Mouse (Mus musculus): ENCODE results near the gene Mfsd1. TPM values are rescaled to one million over a fixed set of nuclear protein-coding genes. Genes with fewer than 3 reads are reported as not detected.

Mfsd1 gene
- polyA plus RNA-seq (2012; ENCODE audit: insufficient read depth, insufficient read length, missing spikeins): 17.1 and 20.7 TPM in 2 replicates

- H3K4me3 ChIP-seq (ENCODE audit: insufficient read depth, low read depth, low read length): peak within 1 kb of the TSS; percentile 91
- peaks cover 4% of the 10 kb centered on the region; the same call in 1 of the 2 replicates for H3K4me1 ChIP-seq (ENCODE audit: control insufficient read depth, insufficient read depth, insufficient read length, low read length)
- H3K27ac ChIP-seq (replicated peaks; ENCODE audit: low read depth, low read length): peak within 1 kb of the TSS; percentile 6; the same call in 1 of the 2 replicates
Measured at GRCm38 (mm10) chr3:67582273-67583124, at the start of gene Mfsd1. TSS of gene Mfsd1 (plus strand) at chr3:67582741.

DNA sequence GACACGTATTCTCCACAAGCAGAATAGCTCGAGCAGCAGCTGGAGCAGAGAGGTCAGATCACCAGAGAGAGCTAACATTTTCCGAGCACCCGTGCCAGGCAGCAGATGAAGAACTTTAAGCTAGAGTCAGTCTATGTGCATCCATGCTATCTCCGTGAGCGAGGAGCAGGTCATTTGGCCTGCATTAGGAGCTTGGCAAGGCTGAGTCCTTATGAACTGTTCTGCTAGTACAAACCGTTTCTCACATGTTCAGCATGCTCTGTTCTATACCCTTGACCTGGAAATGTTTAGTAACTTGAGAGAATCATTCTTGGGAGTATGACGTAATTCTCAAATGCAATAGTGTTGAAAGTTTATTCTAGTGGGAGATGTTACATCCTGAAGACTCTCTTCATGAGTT, 38.9 kb upstream of the Mfsd1 start:
- Histone ChIP-seq H3K4me1 (ENCODE audit: control insufficient read depth, insufficient read depth, insufficient read length, low read length) (no peaks in the 10 kb centered on the region), H3K27ac (replicated peaks; ENCODE audit: low read depth, low read length) (no peak overlapping the region), H3K4me3 (ENCODE audit: insufficient read depth, low read depth, low read length) (no peak overlapping the region)

DNA sequence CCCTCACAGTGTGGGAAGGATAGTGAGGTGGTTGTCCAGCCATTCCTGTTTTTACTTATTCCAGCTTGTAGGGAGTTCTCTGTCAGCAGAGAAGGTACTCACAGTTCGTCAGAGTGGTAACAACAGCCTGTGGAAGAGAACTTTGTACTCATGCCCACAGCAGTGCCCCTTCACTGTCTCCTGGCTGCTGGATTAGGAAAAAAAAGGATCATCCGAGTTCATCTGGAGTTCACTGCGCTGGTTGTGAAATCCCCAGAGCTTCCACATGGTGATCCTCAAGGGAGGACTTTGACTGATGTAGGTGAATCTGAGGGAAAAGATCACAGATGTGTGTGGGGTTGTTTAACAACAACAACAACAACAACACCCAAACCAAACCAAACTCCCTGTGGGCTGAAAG, 31.3 kb upstream of the Mfsd1 start:
- no peak overlapping the region for H3K27ac ChIP-seq (replicated peaks; ENCODE audit: low read depth, low read length)
- no peak overlapping the region for H3K4me3 ChIP-seq (ENCODE audit: insufficient read depth, low read depth, low read length)
- no peaks in the 10 kb centered on the region for H3K4me1 ChIP-seq (ENCODE audit: control insufficient read depth, insufficient read depth, insufficient read length, low read length)

GRCm38 (mm10) chr3:67553281-67553680, 29.3 kb upstream of the Mfsd1 start:
- Histone ChIP-seq H3K27ac (replicated peaks; ENCODE audit: low read depth, low read length) (no peak overlapping the region), H3K4me1 (ENCODE audit: control insufficient read depth, insufficient read depth, insufficient read length, low read length) (no peaks in the 10 kb centered on the region), H3K4me3 (ENCODE audit: insufficient read depth, low read depth, low read length) (no peak overlapping the region)

DNA sequence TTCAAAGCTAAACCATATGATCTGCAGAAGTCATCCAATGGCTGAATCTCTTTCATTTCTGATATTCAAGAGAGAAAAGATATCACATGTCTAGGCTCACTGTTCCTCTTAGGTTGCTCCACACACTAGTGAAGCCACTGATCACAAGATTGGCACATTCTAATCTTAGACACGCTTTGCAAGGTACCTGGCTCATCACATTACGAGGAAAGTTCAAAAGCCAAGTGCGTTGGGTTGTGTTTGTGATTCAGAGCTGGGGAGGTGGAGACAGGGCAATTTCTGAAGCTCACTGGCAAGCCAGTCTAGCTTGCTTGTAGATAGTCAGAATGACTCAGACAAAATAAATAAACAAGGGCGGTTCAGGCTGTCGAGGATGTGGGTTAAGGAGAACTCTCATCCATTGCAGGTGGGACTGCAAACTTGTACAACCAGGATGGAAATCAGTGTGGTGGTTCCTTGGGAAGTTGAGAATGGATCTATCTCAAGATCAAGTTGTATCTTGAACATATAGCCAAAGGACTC, 28.6 kb upstream of the Mfsd1 start:
- H3K4me3 ChIP-seq (ENCODE audit: insufficient read depth, low read depth, low read length): no peak overlapping the region
- no peak overlapping the region for H3K27ac ChIP-seq (replicated peaks; ENCODE audit: low read depth, low read length)
- H3K4me1 ChIP-seq (ENCODE audit: control insufficient read depth, insufficient read depth, insufficient read length, low read length): no peaks in the 10 kb centered on the region

- H3K4me1 ChIP-seq (ENCODE audit: control insufficient read depth, insufficient read depth, insufficient read length, low read length): no peaks in the 10 kb centered on the region
- H3K27ac ChIP-seq (replicated peaks; ENCODE audit: low read depth, low read length): no peak overlapping the region
- H3K4me3 ChIP-seq (ENCODE audit: insufficient read depth, low read depth, low read length): no peak overlapping the region
Measured at GRCm38 (mm10) chr3:67555211-67555610, 27.3 kb upstream of the Mfsd1 start.

- no peak overlapping the region for H3K4me3 ChIP-seq (ENCODE audit: insufficient read depth, low read depth, low read length)
- no peaks in the 10 kb centered on the region for H3K4me1 ChIP-seq (ENCODE audit: control insufficient read depth, insufficient read depth, insufficient read length, low read length)
- H3K27ac ChIP-seq (replicated peaks; ENCODE audit: low read depth, low read length): peak overlapping the region; percentile 45
Measured at GRCm38 (mm10) chr3:67557200-67557651, 25.3 kb upstream of the Mfsd1 start.

GRCm38 (mm10) chr3:67557718-67558354, 24.7 kb upstream of the Mfsd1 start:
- H3K27ac ChIP-seq (replicated peaks; ENCODE audit: low read depth, low read length): no peak overlapping the region
- no peak overlapping the region for H3K4me3 ChIP-seq (ENCODE audit: insufficient read depth, low read depth, low read length)
- no peaks in the 10 kb centered on the region for H3K4me1 ChIP-seq (ENCODE audit: control insufficient read depth, insufficient read depth, insufficient read length, low read length)

GRCm38 (mm10) chr3:67564731-67565357, 17.7 kb upstream of the Mfsd1 start:
- H3K4me3 ChIP-seq (ENCODE audit: insufficient read depth, low read depth, low read length): no peak overlapping the region
- no peaks in the 10 kb centered on the region for H3K4me1 ChIP-seq (ENCODE audit: control insufficient read depth, insufficient read depth, insufficient read length, low read length)
- H3K27ac ChIP-seq (replicated peaks; ENCODE audit: low read depth, low read length): no peak overlapping the region

DNA sequence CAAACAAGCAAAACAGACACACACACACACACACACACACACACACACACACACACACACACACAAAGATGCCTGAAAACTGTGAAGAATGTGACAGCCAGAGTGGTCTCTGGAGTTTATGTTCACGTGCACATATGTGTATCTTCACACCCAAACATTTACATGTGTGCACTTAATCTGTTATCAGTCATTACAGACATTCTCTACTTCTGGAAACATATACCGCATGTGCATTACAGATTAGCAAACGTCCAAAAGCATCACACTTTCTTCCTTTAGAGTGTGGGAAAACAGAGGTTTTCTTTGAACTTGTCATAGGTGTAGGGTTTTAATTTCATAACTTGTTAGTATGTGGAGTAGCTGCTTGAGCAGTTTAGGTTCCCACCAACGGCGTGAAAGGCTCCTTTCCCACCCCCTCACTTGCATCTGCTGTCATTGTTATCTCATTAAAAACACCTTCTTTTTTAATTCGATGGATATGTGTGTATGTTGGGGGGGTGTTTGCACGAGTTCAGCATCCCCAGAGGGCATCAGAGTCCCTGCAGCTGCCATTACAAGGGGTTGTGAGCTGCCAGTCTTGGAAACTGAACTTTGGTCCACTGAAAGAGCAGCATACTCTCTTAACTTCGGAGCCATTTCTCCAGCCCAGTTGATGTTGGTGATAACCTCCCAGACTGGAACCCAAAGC, 16.9 kb upstream of the Mfsd1 start:
- Histone ChIP-seq H3K4me1 (ENCODE audit: control insufficient read depth, insufficient read depth, insufficient read length, low read length) (no peaks in the 10 kb centered on the region), H3K4me3 (ENCODE audit: insufficient read depth, low read depth, low read length) (no peak overlapping the region), H3K27ac (replicated peaks; ENCODE audit: low read depth, low read length) (no peak overlapping the region)

- H3K4me3 ChIP-seq (ENCODE audit: insufficient read depth, low read depth, low read length): no peak overlapping the region
- no peak overlapping the region for H3K27ac ChIP-seq (replicated peaks; ENCODE audit: low read depth, low read length)
- no peaks in the 10 kb centered on the region for H3K4me1 ChIP-seq (ENCODE audit: control insufficient read depth, insufficient read depth, insufficient read length, low read length)
Measured at GRCm38 (mm10) chr3:67568015-67568618, 14.4 kb upstream of the Mfsd1 start.

DNA sequence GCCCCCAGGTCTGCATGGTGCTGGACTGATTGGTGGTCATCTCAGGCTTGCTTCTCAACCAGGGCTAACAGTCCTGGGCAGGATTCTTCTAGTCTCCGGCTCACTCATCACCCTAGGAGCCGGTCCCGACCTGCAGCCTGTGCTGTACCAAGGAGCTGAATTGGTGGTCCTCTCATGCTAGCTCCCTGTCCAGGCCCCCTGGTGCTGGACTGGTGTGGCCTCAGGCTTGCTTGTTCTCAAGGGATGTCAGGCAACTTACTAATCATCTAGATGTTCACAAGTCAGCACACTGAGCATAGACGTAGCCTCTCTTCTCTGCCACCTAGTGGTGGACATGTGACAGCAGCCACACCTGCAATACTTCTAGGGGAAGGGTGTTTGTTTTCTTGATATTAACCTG, 9.6 kb upstream of the Mfsd1 start:
- no peaks in the 10 kb centered on the region for H3K4me1 ChIP-seq (ENCODE audit: control insufficient read depth, insufficient read depth, insufficient read length, low read length)

GRCm38 (mm10) chr3:67573523-67573922, 9.0 kb upstream of the Mfsd1 start:
- no peaks in the 10 kb centered on the region for H3K4me1 ChIP-seq (ENCODE audit: control insufficient read depth, insufficient read depth, insufficient read length, low read length)
- H3K27ac ChIP-seq (replicated peaks; ENCODE audit: low read depth, low read length): no peak overlapping the region
- no peak overlapping the region for H3K4me3 ChIP-seq (ENCODE audit: insufficient read depth, low read depth, low read length)

More for the DNA sequence above, 9.6 kb upstream of the Mfsd1 start:
- no peak overlapping the region for H3K4me3 ChIP-seq (ENCODE audit: insufficient read depth, low read depth, low read length)
- H3K27ac ChIP-seq (replicated peaks; ENCODE audit: low read depth, low read length): no peak overlapping the region

- Histone ChIP-seq H3K27ac (replicated peaks; ENCODE audit: low read depth, low read length) (no peak overlapping the region), H3K4me1 (ENCODE audit: control insufficient read depth, insufficient read depth, insufficient read length, low read length) (no peaks in the 10 kb centered on the region), H3K4me3 (ENCODE audit: insufficient read depth, low read depth, low read length) (no peak overlapping the region)
Measured at GRCm38 (mm10) chr3:67576248-67576647, 6.3 kb upstream of the Mfsd1 start.
